Mouse (Mus musculus) kidney, postnatal 0 days (tissue): ENCODE results near the gene Snx10. TPM values are rescaled to one million over a fixed set of nuclear protein-coding genes. Genes with fewer than 3 reads are reported as not detected.

Source experiments
- ATAC-seq: fragments of 200-750 bp; cut with Nextera tagmentation; replicated peaks from 2 replicates; pipeline ENCODE4 v1.8.0; 2017; ENCODE audit warnings: low read depth, moderate number of reproducible peaks, moderate TSS enrichment, moderate library complexity; ENCODE audit not compliant: low FRiP score
- DNase-seq: peaks from one replicate; pipeline ENCODE4 v3.0.0-alpha.2; 2016; ENCODE audit warnings: low spot score
- H3K27ac ChIP-seq: fragments of 300-500 bp; sonication (generic); 2 replicates; pipeline ENCODE4 v1.5.1; 2014; ENCODE audit warnings: mild to moderate bottlenecking
- H3K27me3 ChIP-seq: fragments of 300-500 bp; sonication (generic); 2 replicates; pipeline ENCODE4 v1.6.1; 2014; ENCODE audit warnings: low read length, mixed read lengths; ENCODE audit not compliant: insufficient read depth
- H3K36me3 ChIP-seq: fragments of 300-500 bp; sonication (generic); 2 replicates; pipeline ENCODE4 v1.6.1; 2014; ENCODE audit warnings: low read length, mixed read lengths; ENCODE audit not compliant: insufficient read depth
- H3K4me1 ChIP-seq: fragments of 300-500 bp; sonication (generic); replicated peaks from 2 replicates; pipeline ENCODE4 v1.6.1; 2014; ENCODE audit warnings: antibody characterized with exemption, low read length, mixed read lengths; ENCODE audit not compliant: insufficient read depth
- H3K4me2 ChIP-seq: fragments of 300-500 bp; sonication (generic); 2 replicates; pipeline ENCODE4 v1.6.1; 2014; ENCODE audit warnings: mild to moderate bottlenecking, low read length, moderate library complexity, mixed read lengths
- H3K4me3 ChIP-seq: fragments of 300-500 bp; sonication (generic); replicated peaks from 2 replicates; pipeline ENCODE4 v1.5.1; 2014; ENCODE audit warnings: low read depth, low read length
- H3K9ac ChIP-seq: fragments of 300-500 bp; sonication (generic); 2 replicates; pipeline ENCODE4 v1.6.1; 2014; ENCODE audit warnings: low read depth, low read length
- H3K9me3 ChIP-seq: fragments of 300-500 bp; sonication (generic); replicated peaks from 2 replicates; pipeline ENCODE4 v1.6.1; 2016; ENCODE audit warnings: low read length, inconsistent platforms, mixed read lengths
- CTCF ChIP-seq: IDR thresholded peaks from 2 replicates; pipeline ENCODE4 v1.5.1; 2016; ENCODE audit warnings: antibody characterized with exemption, low read depth, mild to moderate bottlenecking, moderate library complexity
- WGBS: fragments of 180-500 bp; shearing (Covaris S2); extraction: QIAGEN DNeasy Blood & Tissue Kit; methylation state at CpG from one replicate; pipeline ENCODE4 v1.1.7; 2014; 5-methylcytosine and 5-hydroxymethylcytosine counted together
- polyA plus RNA-seq: library from polyadenylated mRNA; unstranded; fragments of >200 nt; fragmentation: Nextera tagmentation; extraction: Ambion mirVana; gene quantifications from 2 replicates; pipeline ENCODE4 v1.2.1, GENCODE M21; 2015

Gene Snx10
- polyA plus RNA-seq, 1 experiment from 2014 or later, result 15.0 TPM

GRCm38 (mm10) chr6:51486076-51486710 lies 37.5 kb upstream of the Snx10 start:
- TF ChIP-seq CTCF, result no peak
- whole genome bisulfite sequencing, result 67% methylated on average over 7 of the region's 7 CpGs
- ATAC-seq (no peak), DNase-seq (no peak)
- peaks cover 10% of the 10 kb centered on the region; the same call in 1 of the 2 replicates for H3K36me3 ChIP-seq
- H3K9me3 ChIP-seq, result no peaks in the 10 kb centered on the region
- H3K27me3 ChIP-seq, result no peaks in the 10 kb centered on the region
- no peaks in the 10 kb centered on the region for H3K4me1 ChIP-seq
- no peak overlapping the region for H3K4me3 ChIP-seq
- H3K9ac ChIP-seq, result no peak overlapping the region
- no peak overlapping the region for H3K27ac ChIP-seq
- no peak overlapping the region for H3K4me2 ChIP-seq

GRCm38 (mm10) chr6:51486731-51487130 lies 37.0 kb upstream of the Snx10 start:
- ATAC-seq (no peak), DNase-seq (no peak)
- H3K4me2 ChIP-seq, result no peak overlapping the region

GRCm38 (mm10) chr6:51489787-51490186 lies 33.9 kb upstream of the Snx10 start:
- Histone ChIP-seq H3K27ac (peak overlapping the region; percentile 2; the same call in 1 of the 2 replicates), H3K4me3 (no peak overlapping the region), H3K4me2 (no peak overlapping the region), H3K9ac (no peak overlapping the region), H3K9me3 (no peaks in the 10 kb centered on the region), H3K36me3 (no peaks in the 10 kb centered on the region), H3K4me1 (no peaks in the 10 kb centered on the region), H3K27me3 (no peaks in the 10 kb centered on the region)
- 48% methylated on average over 2 of the region's 2 CpGs for WGBS
- 0 out of 2 replicates have a peak, but pooled peaks have one; percentile 36 for ATAC-seq
- TF ChIP-seq CTCF, result no peak
- DNase-seq, result peak; percentile 64

More at GRCm38 (mm10) chr6:51486731-51487130, 37.0 kb upstream of the Snx10 start:
- H3K9ac ChIP-seq, result no peak overlapping the region
- 92% methylated on average over 5 of the region's 5 CpGs for WGBS
- no peak overlapping the region for H3K4me3 ChIP-seq
- no peaks in the 10 kb centered on the region for H3K27me3 ChIP-seq
- H3K36me3 ChIP-seq, result peaks cover 7% of the 10 kb centered on the region; the same call in 1 of the 2 replicates
- H3K4me1 ChIP-seq, result no peaks in the 10 kb centered on the region
- H3K27ac ChIP-seq, result no peak overlapping the region
- H3K9me3 ChIP-seq, result no peaks in the 10 kb centered on the region
- no peak for TF ChIP-seq CTCF

GRCm38 (mm10) chr6:51497321-51498111 lies 26.2 kb upstream of the Snx10 start:
- no peak for TF ChIP-seq CTCF
- ATAC-seq (no peak), DNase-seq (no peak)
- WGBS, result 58% methylated on average over 8 of the region's 8 CpGs
- H3K27ac ChIP-seq, result no peak overlapping the region
- no peak overlapping the region for H3K9ac ChIP-seq
- no peaks in the 10 kb centered on the region for H3K36me3 ChIP-seq
- no peak overlapping the region for H3K4me2 ChIP-seq
- H3K4me3 ChIP-seq, result no peak overlapping the region
- no peaks in the 10 kb centered on the region for H3K9me3 ChIP-seq
- H3K27me3 ChIP-seq, result no peaks in the 10 kb centered on the region
- no peaks in the 10 kb centered on the region for H3K4me1 ChIP-seq

- Histone ChIP-seq H3K9me3 (no peaks in the 10 kb centered on the region), H3K27me3 (no peaks in the 10 kb centered on the region), H3K4me3 (no peak overlapping the region), H3K36me3 (no peaks in the 10 kb centered on the region), H3K27ac (no peak overlapping the region), H3K9ac (no peak overlapping the region), H3K4me2 (no peak overlapping the region), H3K4me1 (no peaks in the 10 kb centered on the region)
- WGBS, result 60% methylated on average over 1 of the region's 1 CpGs
- ATAC-seq, result no peak
- no peak for DNase-seq
- TF ChIP-seq CTCF, result no peak
Measured at GRCm38 (mm10) chr6:51505671-51506070, 18.0 kb upstream of the Snx10 start.

- no peak for DNase-seq
- no peaks in the 10 kb centered on the region for H3K36me3 ChIP-seq
- no peak for TF ChIP-seq CTCF
- no peak overlapping the region for H3K27ac ChIP-seq
- no peak overlapping the region for H3K4me2 ChIP-seq
- no peaks in the 10 kb centered on the region for H3K9me3 ChIP-seq
- H3K4me3 ChIP-seq, result no peak overlapping the region
- no peaks in the 10 kb centered on the region for H3K4me1 ChIP-seq
- no peak for ATAC-seq
- H3K27me3 ChIP-seq, result no peaks in the 10 kb centered on the region
- no peak overlapping the region for H3K9ac ChIP-seq
- WGBS, result 60% methylated on average over 2 of the region's 2 CpGs
Measured at GRCm38 (mm10) chr6:51507556-51507955, 16.1 kb upstream of the Snx10 start.
